Mouse (Mus musculus) right cerebral cortex, adult 2 months (tissue): ENCODE results near the gene Cadm3.

Source experiments
- DNase-seq, 2 experiments: peaks; one replicate each; pipeline ENCODE4 v3.0.0; 2021 to 2022; ENCODE audit warnings: low spot score in 2 of 2

Cadm3 gene

GRCm38 (mm10) chr1:173367356-173368046 is at the start of gene Cadm3:
Gene Cadm3, minus strand, starts transcription at chr1:173367695.
- peak; percentile 75 to 82 for DNase-seq

GRCm38 (mm10) chr1:173414631-173415030 is 47.1 kb upstream of the Cadm3 start:
- DNase-seq, result no peak

- DNase-seq, result no peak
Observed at GRCm38 (mm10) chr1:173411863-173412262, 44.4 kb upstream of the Cadm3 start.

GRCm38 (mm10) chr1:173409066-173409465 is 41.6 kb upstream of the Cadm3 start:
- DNase-seq, result no peak

GRCm38 (mm10) chr1:173404696-173405309 is 37.3 kb upstream of the Cadm3 start:
- DNase-seq, result no peak

GRCm38 (mm10) chr1:173398323-173398970 is 31.0 kb upstream of the Cadm3 start:
- peak; percentile 83 to 88 for DNase-seq

GRCm38 (mm10) chr1:173391754-173392153 is 24.3 kb upstream of the Cadm3 start:
- no peak for DNase-seq

- peak; percentile 99 for DNase-seq
Observed at GRCm38 (mm10) chr1:173389901-173390401, 22.5 kb upstream of the Cadm3 start.

- DNase-seq, result no peak
Observed at GRCm38 (mm10) chr1:173389431-173389830, 21.9 kb upstream of the Cadm3 start.

- peak in 1 of 2 experiments; percentile 28 for DNase-seq
Observed at GRCm38 (mm10) chr1:173381436-173381835, 13.9 kb upstream of the Cadm3 start.

GRCm38 (mm10) chr1:173377380-173378112 is 10.1 kb upstream of the Cadm3 start:
- DNase-seq, result peak; percentile 78 to 85

- DNase-seq, result no peak
Observed at GRCm38 (mm10) chr1:173374020-173374419, 6.5 kb upstream of the Cadm3 start.

- no peak for DNase-seq
Observed at GRCm38 (mm10) chr1:173371586-173371985, 4.1 kb upstream of the Cadm3 start.

GRCm38 (mm10) chr1:173370456-173370855 is 3.0 kb upstream of the Cadm3 start:
- no peak for DNase-seq

- DNase-seq, result no peak
Observed at GRCm38 (mm10) chr1:173369611-173370010, 2.1 kb upstream of the Cadm3 start.

GRCm38 (mm10) chr1:173366701-173367355 is 667 bp downstream of the Cadm3 start:
- peak; percentile 72 to 76 for DNase-seq

GRCm38 (mm10) chr1:173365970-173366409 is 1.5 kb downstream of the Cadm3 start:
- DNase-seq, result no peak

- DNase-seq, result no peak
Observed at GRCm38 (mm10) chr1:173364125-173364800, 3.2 kb downstream of the Cadm3 start.

- no peak for DNase-seq
Observed at GRCm38 (mm10) chr1:173363436-173363835, 4.1 kb downstream of the Cadm3 start.

- DNase-seq, result no peak
Observed at GRCm38 (mm10) chr1:173361651-173362050, 5.8 kb downstream of the Cadm3 start.
